Mouse (Mus musculus): ENCODE results near the gene Fyn.

Gene Fyn

GRCm38 (mm10) chr10:39571011-39571410, 202.4 kb downstream of the Fyn start:
- no peak for DNase-seq (ENCODE audit: low spot score)

- DNase-seq (ENCODE audit: low spot score) = no peak
These were observed 203.5 kb downstream of the Fyn start for GRCm38 (mm10) chr10:39572050-39572671.

- no peak for DNase-seq (ENCODE audit: low spot score)
These were observed 204.0 kb downstream of the Fyn start for GRCm38 (mm10) chr10:39572672-39573051.

GRCm38 (mm10) chr10:39576466-39576865, 207.8 kb downstream of the Fyn start:
- no peak for DNase-seq (ENCODE audit: low spot score)

- DNase-seq (ENCODE audit: low spot score) = no peak
These were observed 211.8 kb downstream of the Fyn start for GRCm38 (mm10) chr10:39580477-39580876.

- DNase-seq (ENCODE audit: low spot score) = no peak
These were observed 213.7 kb downstream of the Fyn start for GRCm38 (mm10) chr10:39582385-39582784.

GRCm38 (mm10) chr10:39583718-39584117, 215.1 kb downstream of the Fyn start:
- DNase-seq (ENCODE audit: low spot score) = no peak

GRCm38 (mm10) chr10:39587290-39587925, 218.8 kb downstream of the Fyn start:
- no peak for DNase-seq (ENCODE audit: low spot score)

GRCm38 (mm10) chr10:39587973-39588746, 219.5 kb downstream of the Fyn start:
- DNase-seq (ENCODE audit: low spot score) = no peak

- no peak for DNase-seq (ENCODE audit: low spot score)
These were observed 221.3 kb downstream of the Fyn start for GRCm38 (mm10) chr10:39589765-39590546.

- no peak for DNase-seq (ENCODE audit: low spot score)
These were observed 222.0 kb downstream of the Fyn start for GRCm38 (mm10) chr10:39590629-39591028.

GRCm38 (mm10) chr10:39592501-39592900, 223.8 kb downstream of the Fyn start:
- no peak for DNase-seq (ENCODE audit: low spot score)

- no peak for DNase-seq (ENCODE audit: low spot score)
These were observed 226.1 kb downstream of the Fyn start for GRCm38 (mm10) chr10:39594716-39595115.

- DNase-seq (ENCODE audit: low spot score) = no peak
These were observed 227.2 kb downstream of the Fyn start for GRCm38 (mm10) chr10:39595862-39596261.

GRCm38 (mm10) chr10:39597116-39597791, 228.6 kb downstream of the Fyn start:
- no peak for DNase-seq (ENCODE audit: low spot score)

GRCm38 (mm10) chr10:39597792-39598183, 229.1 kb downstream of the Fyn start:
- no peak for DNase-seq (ENCODE audit: low spot score)

GRCm38 (mm10) chr10:39599601-39600000, 230.9 kb downstream of the Fyn start:
- no peak for DNase-seq (ENCODE audit: low spot score)

- no peak for DNase-seq (ENCODE audit: low spot score)
These were observed 231.5 kb downstream of the Fyn start for GRCm38 (mm10) chr10:39600115-39600514.

GRCm38 (mm10) chr10:39601068-39601467, 232.4 kb downstream of the Fyn start:
- no peak for DNase-seq (ENCODE audit: low spot score)

GRCm38 (mm10) chr10:39606434-39606833, 237.8 kb downstream of the Fyn start:
- no peak for DNase-seq (ENCODE audit: low spot score)

GRCm38 (mm10) chr10:39611234-39611633, 242.6 kb downstream of the Fyn start:
- no peak for DNase-seq (ENCODE audit: low spot score)

- no peak for DNase-seq (ENCODE audit: low spot score)
These were observed 243.5 kb downstream of the Fyn start for GRCm38 (mm10) chr10:39612131-39612530.
